Mouse (Mus musculus) lung, adult 2 months (tissue): ENCODE measurements around the gene Olfr1206.

ENCODE experiments used
- CTCF ChIP-seq: fragments of 200-500 bp; IDR thresholded peaks from 2 replicates; pipeline ENCODE4 v1.5.1; 2011; ENCODE audit warnings: mild to moderate bottlenecking, low read length, control low read depth; ENCODE audit not compliant: insufficient read depth
- POLR2A ChIP-seq: fragments of 200-500 bp; IDR thresholded peaks from 2 replicates; pipeline ENCODE4 v1.6.1; 2011; ENCODE audit warnings: low read depth, mild to moderate bottlenecking, control low read depth, low read length, borderline replicate concordance; ENCODE audit errors: extremely low read depth

DNA sequence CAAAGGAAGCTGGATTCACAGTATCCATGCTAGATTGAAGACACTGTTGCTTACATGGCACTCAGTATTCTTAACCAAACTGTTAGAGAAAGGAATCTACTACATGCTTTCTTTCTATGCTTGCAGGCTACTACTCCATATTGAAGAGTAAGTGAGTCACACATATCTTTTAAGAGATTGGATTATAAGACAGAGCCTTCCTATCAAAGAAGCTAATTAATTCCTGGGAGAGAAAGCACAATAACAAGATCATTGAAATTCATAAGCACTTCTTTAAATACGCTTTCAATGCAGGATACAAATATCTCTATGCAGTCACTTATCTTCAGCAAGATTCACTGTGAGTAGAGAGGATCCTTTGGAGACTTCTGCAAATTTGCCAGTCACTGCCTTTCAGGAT is 48.8 kb upstream of the Olfr1206 start, which contains the start of gene Olfr1202:
- TF ChIP-seq POLR2A (no peak), CTCF (no peak)
